18 mouse cellular contexts compared by ENCODE assay signal in the genomic region with DNA sequence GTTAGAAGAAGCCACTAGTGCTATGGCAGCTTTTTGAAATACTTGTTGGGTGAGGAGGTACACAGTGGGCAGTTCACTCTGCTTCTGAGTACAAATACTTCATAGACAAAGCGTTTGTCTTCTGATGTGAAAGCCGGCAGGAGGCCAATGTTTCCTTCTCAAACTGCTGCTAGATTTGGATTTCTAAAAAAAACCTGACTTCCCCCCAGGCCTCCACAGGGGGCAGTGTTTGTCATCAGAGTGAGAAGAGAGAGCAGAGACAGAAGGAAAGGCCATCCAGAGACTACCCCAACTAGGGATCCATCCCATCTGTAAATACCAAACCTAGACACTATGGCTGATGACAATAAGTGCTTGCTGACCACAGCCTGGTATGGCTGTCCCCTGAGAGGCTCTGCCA.
DNase-seq lines count a peak whose midpoint lies in the region; ATAC-seq and TF ChIP-seq lines count a peak whose summit lies in the region.
"Had no signal": no experiment of that assay in that cellular context is flagged by ENCODE, and none has a peak within 500 bp of the region (broad histone marks: within the 10 kb centered on the region; RNA-seq: fewer than 3 reads in every experiment).

No protein-coding gene starts in this region.

- ATAC-seq in liver, embryonic 14.5 days (ENCODE audit: insufficient read depth) = no peak
- no peak for ATAC-seq in liver, embryonic 12.5 days
- ATAC-seq: forebrain, embryonic 14.5 days had no signal

- 0 out of 2 replicates have a peak, but pooled peaks have one; percentile 19 for TF ChIP-seq CTCF in liver, embryonic 14.5 days (IDR thresholded peaks at IDR 0.05; ENCODE audit: low read depth)
- TF ChIP-seq CTCF in CH12.LX (conservative IDR thresholded peaks at IDR 0.05 in 1 of 2, IDR thresholded peaks at IDR 0.05 in 1 of 2; ENCODE audit: low read depth in 2 of 2, low read length in 2 of 2) = peak in 1 of 2 experiments; percentile 56; a peak in 2 of 4 replicates

- peak; percentile 26 for TF ChIP-seq RAD21 in CH12.LX (IDR thresholded peaks at IDR 0.05; ENCODE audit: low read depth, low read length)

- no peak overlapping the region for H3K4me2 ChIP-seq in liver, embryonic 14.5 days (ENCODE audit: low read depth)
- H3K4me2 ChIP-seq in liver, embryonic 12.5 days = no peak overlapping the region
- no peak overlapping the region for H3K4me2 ChIP-seq in CH12.LX (ENCODE audit: insufficient read depth, low read depth, poor library complexity, severe bottlenecking)
- H3K4me2 ChIP-seq: heart, embryonic 15.5 days; hindbrain, embryonic 13.5 days; limb, embryonic 13.5 days had no signal

- H3K9me3 ChIP-seq in liver, embryonic 14.5 days (ENCODE audit: control insufficient read depth, low read length) = no peaks in the 10 kb centered on the region
- no peaks in the 10 kb centered on the region for H3K9me3 ChIP-seq in liver, embryonic 12.5 days (replicated peaks)
- H3K9me3 ChIP-seq in CH12.LX (replicated peaks; ENCODE audit: low read length) = no peaks in the 10 kb centered on the region
- H3K9me3 ChIP-seq: heart, embryonic 15.5 days; hindbrain, embryonic 13.5 days; limb, embryonic 13.5 days had no signal

- no peaks in the 10 kb centered on the region for H3K27me3 ChIP-seq in liver, embryonic 14.5 days (ENCODE audit: control insufficient read depth, insufficient read depth, low read length)
- H3K27me3 ChIP-seq in liver, embryonic 12.5 days (replicated peaks) = no peaks in the 10 kb centered on the region
- no peaks in the 10 kb centered on the region for H3K27me3 ChIP-seq in CH12.LX (replicated peaks)
- H3K27me3 ChIP-seq: heart, embryonic 15.5 days; hindbrain, embryonic 13.5 days; limb, embryonic 13.5 days had no signal

- no peak for TF ChIP-seq POLR2A in CH12.LX (IDR thresholded peaks at IDR 0.05; ENCODE audit: low read depth, low read length)

- in situ Hi-C loops in CH12.LX (cut with MboI; ENCODE audit: low pct_ligation_motif_present, low pct_unique_long_range_greater_than_20kb, low sequenced_read_pairs) = no loop called here

- no peaks in the 10 kb centered on the region for H3K79me2 ChIP-seq in CH12.LX (replicated peaks; ENCODE audit: control insufficient read depth, extremely low read depth, insufficient read depth, poor library complexity, severe bottlenecking)

- H3K4me1 ChIP-seq in liver, embryonic 14.5 days (replicated peaks; ENCODE audit: control insufficient read depth in 2 of 2, insufficient read depth in 2 of 2, low read length in 1 of 2) = no peaks in the 10 kb centered on the region
- H3K4me1 ChIP-seq in liver, embryonic 12.5 days = peaks cover 6% of the 10 kb centered on the region; the same call in 1 of the 2 replicates
- H3K4me1 ChIP-seq in CH12.LX (ENCODE audit: control insufficient read depth in 1 of 2, insufficient read depth in 2 of 2) = no peaks in the 10 kb centered on the region
- H3K4me1 ChIP-seq: hindbrain, embryonic 13.5 days; limb, embryonic 13.5 days had no signal

- dilution Hi-C loops in CH12.LX (cut with MboI; ENCODE audit: extremely low pct_ligation_motif_present, extremely low pct_unique_long_range_greater_than_20kb, low sequenced_read_pairs) = no loop called here

- WGBS in liver, embryonic 14.5 days (ENCODE audit: insufficient replicate concordance) = 50% methylated on average over 2 of the region's 2 CpGs
- WGBS in liver, embryonic 12.5 days (ENCODE audit: insufficient replicate concordance) = 61% methylated on average over 2 of the region's 2 CpGs

- H3K36me3 ChIP-seq in liver, embryonic 14.5 days (replicated peaks; ENCODE audit: control insufficient read depth, insufficient read depth, low read depth) = no peaks in the 10 kb centered on the region
- H3K36me3 ChIP-seq in liver, embryonic 12.5 days = no peaks in the 10 kb centered on the region
- no peaks in the 10 kb centered on the region for H3K36me3 ChIP-seq in CH12.LX (replicated peaks in 1 of 2; ENCODE audit: control insufficient read depth in 1 of 2, insufficient read depth in 1 of 2, low read length in 1 of 2)
- H3K36me3 ChIP-seq: heart, embryonic 15.5 days; hindbrain, embryonic 13.5 days; limb, embryonic 13.5 days had no signal

- DNase-seq in embryo, embryonic 11 days = peak; percentile 6
- DNase-seq in embryo, embryonic 10.5 days (ENCODE audit: low spot score) = no peak
- no peak for DNase-seq in liver, embryonic 14.5 days (ENCODE audit: low read depth in 3 of 3, low spot score in 3 of 3)
- DNase-seq in CH12.LX (ENCODE audit: extremely low read depth) (peak; percentile 27), ZHBTc4 (ENCODE audit: low read depth, low spot score) (peak; percentile 41)
- DNase-seq in urinary bladder, postnatal 4 days (ENCODE audit: low spot score in 2 of 2) = no peak
- DNase-seq in right cerebral cortex, postnatal 4 days = no peak
- DNase-seq: adrenal gland, adult 2 months; cerebellum, adult 8-10 months; kidney, adult 11 months; midbrain, embryonic 14.5 days; thymus, postnatal 36 days had no signal

- no peak overlapping the region for H3K9ac ChIP-seq in liver, embryonic 14.5 days (replicated peaks)
- H3K9ac ChIP-seq in liver, embryonic 12.5 days = no peak overlapping the region
- no peak overlapping the region for H3K9ac ChIP-seq in CH12.LX (ENCODE audit: insufficient read depth, low read depth)
- H3K9ac ChIP-seq: heart, embryonic 15.5 days; hindbrain, embryonic 13.5 days; limb, embryonic 13.5 days had no signal

- no peak overlapping the region for H3K4me3 ChIP-seq in liver, embryonic 14.5 days (ENCODE audit: insufficient read depth in 1 of 2, low read depth in 2 of 2, low read length in 2 of 2)
- H3K4me3 ChIP-seq in liver, embryonic 12.5 days = no peak overlapping the region
- H3K4me3 ChIP-seq in CH12.LX (replicated peaks in 1 of 3; ENCODE audit: low read depth in 2 of 3, low read length in 2 of 3, poor library complexity in 1 of 3) = no peak overlapping the region
- H3K4me3 ChIP-seq: heart, embryonic 15.5 days; hindbrain, embryonic 13.5 days; left cerebral cortex, adult 2 months; limb, embryonic 13.5 days had no signal

- TF ChIP-seq EP300 in liver, embryonic 14.5 days (IDR thresholded peaks at IDR 0.05; ENCODE audit: low read depth) = no peak
- TF ChIP-seq EP300 in CH12.LX (IDR thresholded peaks at IDR 0.05; ENCODE audit: low read length) = no peak

- H3K27ac ChIP-seq in liver, embryonic 14.5 days = no peak overlapping the region
- no peak overlapping the region for H3K27ac ChIP-seq in liver, embryonic 12.5 days
- H3K27ac ChIP-seq in CH12.LX (ENCODE audit: insufficient read depth, low read depth) = no peak overlapping the region
- H3K27ac ChIP-seq: heart, embryonic 15.5 days; hindbrain, embryonic 13.5 days; left cerebral cortex, adult 2 months; limb, embryonic 13.5 days had no signal

TF ChIP-seq in CH12.LX, 34 proteins besides CTCF, POLR2A, EP300 and RAD21:
- peak; percentile 64 for TF ChIP-seq ZNF384 (IDR thresholded peaks at IDR 0.05; ENCODE audit: low read depth, low read length)
- TF ChIP-seq UBTF (IDR thresholded peaks at IDR 0.05; ENCODE audit: low read depth, low read length) = no peak
- TF ChIP-seq PAX5 (IDR thresholded peaks at IDR 0.05; ENCODE audit: low read length) = no peak
- no peak for TF ChIP-seq NELFE (IDR thresholded peaks at IDR 0.05; ENCODE audit: low read depth, low read length)
- TF ChIP-seq SMC3 (IDR thresholded peaks at IDR 0.05; ENCODE audit: low read depth, low read length) = peak; percentile 35; the same call in 1 of the 2 replicates
TF ChIP-seq in CH12.LX: peak in this region for 2.

Comparison
In these comparisons a context has a peak if more than half of its experiments do, and no peak if none do; other contexts are left out.
1. DNase-seq: peak in embryo, embryonic 11 days (single experiment), CH12.LX (single experiment) and ZHBTc4 (single experiment); none in embryo, embryonic 10.5 days (single experiment), liver, embryonic 14.5 days (0 of 3), urinary bladder, postnatal 4 days (0 of 2) and right cerebral cortex, postnatal 4 days (single experiment).